Mouse (Mus musculus): ENCODE measurements at regions not wholly inside any gene's neighbourhood (a gene's known extent, or its start where the extent isn't known, plus 50 kb on each side); places are given as distances from the start of the nearest gene placed in this dataset.

DNA sequence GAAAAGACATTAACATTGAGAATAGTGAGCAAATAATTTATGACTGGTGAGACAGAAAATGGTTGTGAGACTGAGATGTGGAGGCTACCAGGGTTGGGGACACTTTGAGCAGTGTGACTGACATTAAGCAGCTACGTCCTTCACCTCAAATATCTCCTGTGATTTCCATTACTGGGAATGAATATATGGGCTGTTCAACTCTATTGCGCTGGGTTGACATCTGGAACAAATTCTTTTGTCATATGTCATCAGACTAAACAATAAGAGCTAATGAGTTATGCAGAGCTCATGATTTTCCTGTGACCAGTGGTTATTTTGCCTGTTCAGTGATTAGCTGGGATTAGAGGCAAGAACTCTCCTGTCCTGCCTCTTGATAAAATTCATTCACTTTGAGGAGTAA lies 593.9 kb upstream of the Castor2 start:
- in situ Hi-C loops (cut with MboI; ENCODE audit: low pct_ligation_motif_present, low pct_unique_long_range_greater_than_20kb, low sequenced_read_pairs) (no loop called here), dilution Hi-C loops (cut with MboI; ENCODE audit: extremely low pct_ligation_motif_present, extremely low pct_unique_long_range_greater_than_20kb, low sequenced_read_pairs) (no loop called here)
- Histone ChIP-seq H3K4me2 (ENCODE audit: insufficient read depth, low read depth, poor library complexity, severe bottlenecking) (no peak overlapping the region), H3K79me2 (replicated peaks; ENCODE audit: control insufficient read depth, extremely low read depth, insufficient read depth, poor library complexity, severe bottlenecking) (no peaks in the 10 kb centered on the region), H3K27me3 (replicated peaks) (no peaks in the 10 kb centered on the region), H3K36me3 (replicated peaks in 1 of 2; ENCODE audit: control insufficient read depth in 1 of 2, insufficient read depth in 1 of 2, low read length in 1 of 2) (no peaks in the 10 kb centered on the region), H3K9ac (ENCODE audit: insufficient read depth, low read depth) (no peak overlapping the region), H3K4me1 (ENCODE audit: control insufficient read depth in 1 of 2, insufficient read depth in 2 of 2) (no peaks in the 10 kb centered on the region), H3K27ac (ENCODE audit: insufficient read depth, low read depth) (no peak overlapping the region), H3K9me3 (replicated peaks; ENCODE audit: low read length) (peaks cover 43% of the 10 kb centered on the region), H3K4me3 (replicated peaks in 1 of 3; ENCODE audit: low read depth in 2 of 3, low read length in 2 of 3, poor library complexity in 1 of 3) (no peak overlapping the region)
- no peak for TF ChIP-seq USF1 (IDR thresholded peaks at IDR 0.05; ENCODE audit: low read depth, low read length)
- TF ChIP-seq TCF12 (IDR thresholded peaks at IDR 0.05; ENCODE audit: low read depth, low read length), result no peak
- TF ChIP-seq CHD2 (IDR thresholded peaks at IDR 0.05; ENCODE audit: low read length), result no peak
- no peak for TF ChIP-seq RCOR1 (conservative IDR thresholded peaks at IDR 0.05; ENCODE audit: low read depth, low read length)
- no peak for TF ChIP-seq ZC3H11A (IDR thresholded peaks at IDR 0.05; ENCODE audit: low read depth, low read length)
- no peak for TF ChIP-seq JUND (conservative IDR thresholded peaks at IDR 0.05; ENCODE audit: low read depth, low read length)
- no peak for TF ChIP-seq UBTF (IDR thresholded peaks at IDR 0.05; ENCODE audit: low read depth, low read length)
- TF ChIP-seq MAX (IDR thresholded peaks at IDR 0.05; ENCODE audit: low read length), result no peak
- no peak for TF ChIP-seq ZNF384 (IDR thresholded peaks at IDR 0.05; ENCODE audit: low read depth, low read length)
- TF ChIP-seq BHLHE40 (IDR thresholded peaks at IDR 0.05; ENCODE audit: low read depth, low read length), result no peak
- no peak for TF ChIP-seq MAFK (IDR thresholded peaks at IDR 0.05; ENCODE audit: insufficient replicate concordance, low read length)
- DNase-seq (ENCODE audit: extremely low read depth), result no peak

DNA sequence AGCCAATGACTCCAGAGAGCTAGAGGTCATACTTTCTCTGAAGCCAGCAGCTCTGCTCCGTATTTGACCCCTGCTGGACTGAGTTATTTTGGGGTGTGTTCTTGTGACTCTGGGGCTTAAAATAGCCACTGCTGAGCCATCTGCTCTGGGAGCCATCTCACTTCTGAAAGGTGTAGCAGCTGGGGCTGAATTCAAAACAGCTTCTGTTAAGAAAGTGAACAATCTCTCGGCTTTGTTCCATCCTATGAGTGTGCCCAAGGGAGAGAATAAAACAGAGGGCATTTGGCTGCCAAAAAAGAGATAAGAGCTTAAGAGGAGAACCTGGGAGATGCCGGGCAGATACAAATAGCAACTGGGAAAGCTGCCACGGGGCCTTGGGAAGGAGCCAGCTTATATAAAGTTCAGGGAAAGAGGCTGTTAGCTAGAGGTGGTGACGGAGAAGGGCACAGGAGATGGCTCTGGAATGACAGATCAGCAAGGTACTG lies 611.7 kb upstream of the Castor2 start:
- Histone ChIP-seq H3K79me2 (replicated peaks; ENCODE audit: control insufficient read depth, extremely low read depth, insufficient read depth, poor library complexity, severe bottlenecking) (no peaks in the 10 kb centered on the region), H3K27ac (ENCODE audit: insufficient read depth, low read depth) (no peak overlapping the region), H3K27me3 (replicated peaks) (no peaks in the 10 kb centered on the region), H3K9ac (ENCODE audit: insufficient read depth, low read depth) (no peak overlapping the region), H3K4me1 (ENCODE audit: control insufficient read depth in 1 of 2, insufficient read depth in 2 of 2) (no peaks in the 10 kb centered on the region), H3K4me2 (ENCODE audit: insufficient read depth, low read depth, poor library complexity, severe bottlenecking) (no peak overlapping the region), H3K36me3 (replicated peaks in 1 of 2; ENCODE audit: control insufficient read depth in 1 of 2, insufficient read depth in 1 of 2, low read length in 1 of 2) (no peaks in the 10 kb centered on the region), H3K9me3 (replicated peaks; ENCODE audit: low read length) (peaks cover 60% of the 10 kb centered on the region), H3K4me3 (replicated peaks in 1 of 3; ENCODE audit: low read depth in 2 of 3, low read length in 2 of 3, poor library complexity in 1 of 3) (no peak overlapping the region)
- dilution Hi-C loops (cut with MboI; ENCODE audit: extremely low pct_ligation_motif_present, extremely low pct_unique_long_range_greater_than_20kb, low sequenced_read_pairs) (no loop called here), in situ Hi-C loops (cut with MboI; ENCODE audit: low pct_ligation_motif_present, low pct_unique_long_range_greater_than_20kb, low sequenced_read_pairs) (no loop called here)
- TF ChIP-seq USF1 (IDR thresholded peaks at IDR 0.05; ENCODE audit: low read depth, low read length) (no peak), UBTF (IDR thresholded peaks at IDR 0.05; ENCODE audit: low read depth, low read length) (no peak), BHLHE40 (IDR thresholded peaks at IDR 0.05; ENCODE audit: low read depth, low read length) (no peak), POLR2AphosphoS2 (IDR thresholded peaks at IDR 0.05; ENCODE audit: low read depth, low read length) (no peak), NELFE (IDR thresholded peaks at IDR 0.05; ENCODE audit: low read depth, low read length) (no peak), USF2 (conservative IDR thresholded peaks at IDR 0.05; ENCODE audit: low read depth, low read length) (no peak), ELF1 (IDR thresholded peaks at IDR 0.05; ENCODE audit: low read depth, low read length) (no peak), ZC3H11A (IDR thresholded peaks at IDR 0.05; ENCODE audit: low read depth, low read length) (no peak), CTCF (conservative IDR thresholded peaks at IDR 0.05 in 1 of 2, IDR thresholded peaks at IDR 0.05 in 1 of 2; ENCODE audit: low read depth in 2 of 2, low read length in 2 of 2) (no peak), RAD21 (IDR thresholded peaks at IDR 0.05; ENCODE audit: low read depth, low read length) (no peak), RCOR1 (conservative IDR thresholded peaks at IDR 0.05; ENCODE audit: low read depth, low read length) (no peak)
- no peak for DNase-seq (ENCODE audit: extremely low read depth)

Data from CH12.LX (cell line).